In genomic region chr6:114875018-114875558, GRCm38 (mm10) we compare ENCODE assay signal across 8 mouse cellular contexts.
DNase-seq lines count a peak whose midpoint lies in the region; ATAC-seq and TF ChIP-seq lines count a peak whose summit lies in the region.

No protein-coding gene starts in this region.

- peak overlapping the region; percentile 95 for H3K27ac ChIP-seq in forebrain, embryonic 11.5 days (ENCODE audit: low read depth, low read length)
- H3K27ac ChIP-seq in heart, embryonic 16.5 days (ENCODE audit: low read length) = peak overlapping the region; percentile 99
- peak overlapping the region; percentile 64 for H3K27ac ChIP-seq in liver, embryonic 14.5 days
- H3K27ac ChIP-seq in stomach, embryonic 16.5 days (ENCODE audit: low read length) = peak overlapping the region; percentile 99

- peak overlapping the region; percentile 83 for H3K4me2 ChIP-seq in forebrain, embryonic 11.5 days (ENCODE audit: low read depth, low read length, severe bottlenecking)
- H3K4me2 ChIP-seq in heart, embryonic 16.5 days (ENCODE audit: low read depth, low read length) = peak overlapping the region; percentile 97
- peak overlapping the region; percentile 78 for H3K4me2 ChIP-seq in liver, embryonic 14.5 days (ENCODE audit: low read depth)
- H3K4me2 ChIP-seq in stomach, embryonic 16.5 days (ENCODE audit: low read depth, low read length) = peak overlapping the region; percentile 90

- H3K36me3 ChIP-seq in E14TG2a.4 (ENCODE audit: insufficient read depth, low read length) = no peaks in the 10 kb centered on the region
- no peaks in the 10 kb centered on the region for H3K36me3 ChIP-seq in forebrain, embryonic 11.5 days (ENCODE audit: control insufficient read depth, insufficient read depth, low read length)
- H3K36me3 ChIP-seq in heart, embryonic 16.5 days (ENCODE audit: control insufficient read depth, insufficient read depth) = no peaks in the 10 kb centered on the region
- H3K36me3 ChIP-seq in liver, embryonic 14.5 days (replicated peaks; ENCODE audit: control insufficient read depth, insufficient read depth, low read depth) = no peaks in the 10 kb centered on the region
- no peaks in the 10 kb centered on the region for H3K36me3 ChIP-seq in stomach, embryonic 16.5 days (ENCODE audit: control insufficient read depth, insufficient read depth, low read length)

- peak; percentile 85 for ATAC-seq in forebrain, embryonic 11.5 days (replicated peaks; ENCODE audit: low FRiP score)
- peak; percentile 88 for ATAC-seq in heart, embryonic 16.5 days (replicated peaks; ENCODE audit: extremely low read depth, insufficient read depth, low FRiP score)
- peak; percentile 86 for ATAC-seq in liver, embryonic 14.5 days (ENCODE audit: insufficient read depth)
- ATAC-seq in stomach, embryonic 16.5 days (ENCODE audit: insufficient read depth, low FRiP score) = peak; percentile 92

- TF ChIP-seq EP300 in liver, embryonic 14.5 days (IDR thresholded peaks at IDR 0.05; ENCODE audit: low read depth) = no peak

- peak overlapping the region; percentile 71 for H3K4me3 ChIP-seq in E14TG2a.4 (replicated peaks; ENCODE audit: low read length)
- H3K4me3 ChIP-seq in forebrain, embryonic 11.5 days (ENCODE audit: low read depth, low read length) = peak overlapping the region; percentile 42
- peak overlapping the region; percentile 65 for H3K4me3 ChIP-seq in heart, embryonic 16.5 days (ENCODE audit: low read length)
- peak overlapping the region; percentile 63 to 70 for H3K4me3 ChIP-seq in liver, embryonic 14.5 days (ENCODE audit: insufficient read depth in 1 of 2, low read depth in 2 of 2, low read length in 2 of 2)
- peak overlapping the region; percentile 54 for H3K4me3 ChIP-seq in stomach, embryonic 16.5 days (replicated peaks; ENCODE audit: low read length)

- no peaks in the 10 kb centered on the region for H3K9me3 ChIP-seq in E14TG2a.4 (ENCODE audit: low read length)
- no peaks in the 10 kb centered on the region for H3K9me3 ChIP-seq in forebrain, embryonic 11.5 days (ENCODE audit: control insufficient read depth, low read length)
- no peaks in the 10 kb centered on the region for H3K9me3 ChIP-seq in heart, embryonic 16.5 days (replicated peaks; ENCODE audit: control insufficient read depth, low read length)
- H3K9me3 ChIP-seq in liver, embryonic 14.5 days (ENCODE audit: control insufficient read depth, low read length) = no peaks in the 10 kb centered on the region
- H3K9me3 ChIP-seq in stomach, embryonic 16.5 days (replicated peaks; ENCODE audit: control insufficient read depth, low read length) = no peaks in the 10 kb centered on the region

- peaks cover 31% of the 10 kb centered on the region for H3K27me3 ChIP-seq in E14TG2a.4 (ENCODE audit: insufficient read depth, low read length)
- no peaks in the 10 kb centered on the region for H3K27me3 ChIP-seq in forebrain, embryonic 11.5 days (ENCODE audit: control insufficient read depth, insufficient read depth, low read length)
- no peaks in the 10 kb centered on the region for H3K27me3 ChIP-seq in heart, embryonic 16.5 days (ENCODE audit: control insufficient read depth, insufficient read depth, low read length)
- H3K27me3 ChIP-seq in liver, embryonic 14.5 days (ENCODE audit: control insufficient read depth, insufficient read depth, low read length) = no peaks in the 10 kb centered on the region
- H3K27me3 ChIP-seq in stomach, embryonic 16.5 days (ENCODE audit: control insufficient read depth, insufficient read depth, low read length) = no peaks in the 10 kb centered on the region

- DNase-seq in c-Kit-positive CD71-positive TER-119-negative erythroid progenitor cells, embryonic 14.5 days (ENCODE audit: low read depth) = peak; percentile 74
- peak; percentile 97 for DNase-seq in forebrain, embryonic 11.5 days (ENCODE audit: low spot score)
- DNase-seq in kidney, postnatal 25 days = peak; percentile 96 to 98
- peak; percentile 61 to 66 (median 62) for DNase-seq in liver, embryonic 14.5 days (ENCODE audit: low read depth in 3 of 3, low spot score in 3 of 3)
- DNase-seq in neural tube, embryonic 10.5 days (ENCODE audit: extremely low spot score, low spot score) = peak; percentile 94

- WGBS in forebrain, embryonic 11.5 days = under 1% methylated on average over 18 of the region's 18 CpGs
- WGBS in heart, embryonic 16.5 days = 1% methylated on average over 18 of the region's 18 CpGs
- WGBS in liver, embryonic 14.5 days (ENCODE audit: insufficient replicate concordance) = 0% methylated on average over 18 of the region's 18 CpGs
- under 1% methylated on average over 18 of the region's 18 CpGs for WGBS in stomach, embryonic 16.5 days

- peak overlapping the region; percentile 75 for H3K9ac ChIP-seq in forebrain, embryonic 11.5 days (ENCODE audit: low read length)
- H3K9ac ChIP-seq in heart, embryonic 16.5 days (ENCODE audit: low read length) = peak overlapping the region; percentile 88
- H3K9ac ChIP-seq in liver, embryonic 14.5 days (replicated peaks) = peak overlapping the region; percentile 65
- peak overlapping the region; percentile 77 for H3K9ac ChIP-seq in stomach, embryonic 16.5 days (ENCODE audit: low read length)

- peaks cover 47% of the 10 kb centered on the region for H3K4me1 ChIP-seq in E14TG2a.4 (replicated peaks; ENCODE audit: low read depth, low read length)
- peaks cover 50% of the 10 kb centered on the region for H3K4me1 ChIP-seq in forebrain, embryonic 11.5 days (replicated peaks; ENCODE audit: control insufficient read depth, insufficient read depth, low read length)
- peaks cover 77% of the 10 kb centered on the region for H3K4me1 ChIP-seq in heart, embryonic 16.5 days (ENCODE audit: control insufficient read depth, insufficient read depth, low read length)
- H3K4me1 ChIP-seq in liver, embryonic 14.5 days (replicated peaks; ENCODE audit: control insufficient read depth in 2 of 2, insufficient read depth in 2 of 2, low read length in 1 of 2) = peaks cover 24 to 57% of the 10 kb centered on the region in 2 experiments
- H3K4me1 ChIP-seq in stomach, embryonic 16.5 days (ENCODE audit: control insufficient read depth, insufficient read depth, low read length) = peaks cover 72% of the 10 kb centered on the region

- TF ChIP-seq CTCF in E14TG2a.4 (conservative IDR thresholded peaks at IDR 0.05; ENCODE audit: low read length) = no peak
- no peak for TF ChIP-seq CTCF in liver, embryonic 14.5 days (IDR thresholded peaks at IDR 0.05; ENCODE audit: low read depth)

Comparison
In these comparisons a context has a peak if more than half of its experiments do, and no peak if none do; other contexts are left out.
1. Peak in every context shown above with its lines: DNase-seq, ATAC-seq, H3K4me3 ChIP-seq and H3K27ac ChIP-seq.